Mouse (Mus musculus) lung, postnatal 0 days (tissue): ENCODE measurements at regions not wholly inside any gene's neighbourhood (a gene's known extent, or its start where the extent isn't known, plus 50 kb on each side); places are given as distances from the start of the nearest gene placed in this dataset.
A peak's percentile ranks its signal among the peaks of the same experiment; 100 is the strongest.

Source experiments
- ATAC-seq: fragments of 200-750 bp; cut with Nextera tagmentation; 2 replicates; pipeline ENCODE4 v1.8.0; 2017; ENCODE audit warnings: moderate library complexity
- DNase-seq: peaks from one replicate; pipeline ENCODE4 v3.0.0-alpha.2; 2016; ENCODE audit warnings: low spot score
- H3K27ac ChIP-seq: fragments of 300-500 bp; sonication (generic); 2 replicates; pipeline ENCODE4 v1.5.1; 2014; ENCODE audit warnings: antibody characterized with exemption, mild to moderate bottlenecking, low read length, mixed read lengths
- H3K27me3 ChIP-seq: fragments of 300-500 bp; sonication (generic); replicated peaks from 2 replicates; pipeline ENCODE4 v1.6.1; 2014; ENCODE audit warnings: low read length, mixed read lengths; ENCODE audit not compliant: insufficient read depth
- H3K36me3 ChIP-seq: fragments of 300-500 bp; sonication (generic); 2 replicates; pipeline ENCODE4 v1.6.1; 2014; ENCODE audit warnings: low read length, mixed read lengths; ENCODE audit not compliant: insufficient read depth
- H3K4me1 ChIP-seq: fragments of 300-500 bp; sonication (generic); 2 replicates; pipeline ENCODE4 v1.6.1; 2014; ENCODE audit warnings: antibody characterized with exemption, low read depth, low read length, mixed read lengths; ENCODE audit not compliant: insufficient read depth
- H3K4me2 ChIP-seq: fragments of 300-500 bp; sonication (generic); replicated peaks from 2 replicates; pipeline ENCODE4 v1.6.1; 2014; ENCODE audit warnings: low read depth, mild to moderate bottlenecking, low read length, moderate library complexity, mixed read lengths
- H3K4me3 ChIP-seq: fragments of 300-500 bp; sonication (generic); 2 replicates; pipeline ENCODE4 v1.5.1; 2014; ENCODE audit warnings: low read depth, low read length
- H3K9ac ChIP-seq: fragments of 300-500 bp; sonication (generic); replicated peaks from 2 replicates; pipeline ENCODE4 v1.6.1; 2014; ENCODE audit warnings: low read depth, mild to moderate bottlenecking
- H3K9me3 ChIP-seq: fragments of 300-500 bp; sonication (generic); 2 replicates; pipeline ENCODE4 v1.6.1; 2016; ENCODE audit warnings: low read length, mixed read lengths
- CTCF ChIP-seq: IDR thresholded peaks from 2 replicates; pipeline ENCODE4 v1.5.1; 2016; ENCODE audit warnings: antibody characterized with exemption, mild to moderate bottlenecking
- EP300 ChIP-seq: IDR thresholded peaks from 2 replicates; pipeline ENCODE4 v1.6.1; 2016; ENCODE audit warnings: antibody characterized with exemption, mild to moderate bottlenecking, control low read depth
- WGBS: fragments of 180-500 bp; shearing (Covaris S2); extraction: QIAGEN DNeasy Blood & Tissue Kit; methylation state at CpG from one replicate; pipeline ENCODE4 v1.1.7; 2014; 5-methylcytosine and 5-hydroxymethylcytosine counted together

GRCm38 (mm10) chr13:44630061-44630460 is 99.2 kb upstream of the Jarid2 start:
- H3K27me3 ChIP-seq = no peaks in the 10 kb centered on the region
- no peak overlapping the region for H3K27ac ChIP-seq
- no peak for TF ChIP-seq CTCF
- TF ChIP-seq EP300 = peak; percentile 50; the same call in 1 of the 2 replicates
- 37% methylated on average over 6 of the region's 6 CpGs for WGBS
- ATAC-seq (peak; percentile 90), DNase-seq (peak; percentile 81)
- no peak overlapping the region for H3K4me2 ChIP-seq
- H3K4me3 ChIP-seq = no peak overlapping the region
- peaks cover 3% of the 10 kb centered on the region; the same call in 1 of the 2 replicates for H3K4me1 ChIP-seq
- no peaks in the 10 kb centered on the region for H3K36me3 ChIP-seq
- no peaks in the 10 kb centered on the region for H3K9me3 ChIP-seq
- no peak overlapping the region for H3K9ac ChIP-seq

GRCm38 (mm10) chr13:44634616-44635015 is 94.7 kb upstream of the Jarid2 start:
- 13% methylated on average over 11 of the region's 11 CpGs for WGBS
- Histone ChIP-seq H3K27ac (no peak overlapping the region), H3K27me3 (no peaks in the 10 kb centered on the region), H3K4me1 (peaks cover 3% of the 10 kb centered on the region; the same call in 1 of the 2 replicates), H3K9me3 (no peaks in the 10 kb centered on the region), H3K4me3 (no peak overlapping the region), H3K36me3 (no peaks in the 10 kb centered on the region), H3K4me2 (0 out of 2 replicates have a peak overlapping the region, but pooled peaks have one; percentile 9), H3K9ac (no peak overlapping the region)
- ATAC-seq (no peak), DNase-seq (peak; percentile 16)
- TF ChIP-seq CTCF (no peak), EP300 (no peak)

- H3K4me3 ChIP-seq = no peak overlapping the region
- H3K9me3 ChIP-seq = no peaks in the 10 kb centered on the region
- ATAC-seq = peak; percentile 88
- peak overlapping the region; percentile 42 for H3K4me2 ChIP-seq
- H3K27ac ChIP-seq = 0 out of 2 replicates have a peak overlapping the region, but pooled peaks have one; percentile 20
- no peak for TF ChIP-seq EP300
- no peak for TF ChIP-seq CTCF
- H3K4me1 ChIP-seq = peaks cover 3% of the 10 kb centered on the region; the same call in 1 of the 2 replicates
- 10% methylated on average over 9 of the region's 12 CpGs for WGBS
- no peak overlapping the region for H3K9ac ChIP-seq
- no peaks in the 10 kb centered on the region for H3K27me3 ChIP-seq
- no peaks in the 10 kb centered on the region for H3K36me3 ChIP-seq
- peak; percentile 74 for DNase-seq
Measured at GRCm38 (mm10) chr13:44635221-44636007, 93.9 kb upstream of the Jarid2 start.

GRCm38 (mm10) chr13:44636008-44636335 is 93.3 kb upstream of the Jarid2 start:
- peak; percentile 61 for ATAC-seq
- TF ChIP-seq EP300 (no peak), CTCF (no peak)
- no peak for DNase-seq

GRCm38 (mm10) chr13:44642361-44642760 is 86.9 kb upstream of the Jarid2 start:
- Histone ChIP-seq H3K4me2 (no peak overlapping the region), H3K27ac (no peak overlapping the region), H3K9me3 (no peaks in the 10 kb centered on the region), H3K9ac (no peak overlapping the region), H3K36me3 (no peaks in the 10 kb centered on the region), H3K4me1 (no peaks in the 10 kb centered on the region), H3K27me3 (no peaks in the 10 kb centered on the region), H3K4me3 (no peak overlapping the region)
- peak; percentile 20; the same call in 1 of the 2 replicates for TF ChIP-seq EP300
- no peak for TF ChIP-seq CTCF
- DNase-seq (peak; percentile 40), ATAC-seq (peak; percentile 33; the same call in 1 of the 2 replicates)
- 39% methylated on average over 7 of the region's 7 CpGs for WGBS

More at GRCm38 (mm10) chr13:44636008-44636335, 93.3 kb upstream of the Jarid2 start:
- no peak overlapping the region for H3K27ac ChIP-seq
- H3K36me3 ChIP-seq = no peaks in the 10 kb centered on the region
- H3K4me1 ChIP-seq = peaks cover 3% of the 10 kb centered on the region; the same call in 1 of the 2 replicates
- 0 out of 2 replicates have a peak overlapping the region, but pooled peaks have one; percentile 42 for H3K4me2 ChIP-seq
- H3K4me3 ChIP-seq = no peak overlapping the region
- H3K9me3 ChIP-seq = no peaks in the 10 kb centered on the region
- WGBS = 25% methylated on average over 2 of the region's 2 CpGs
- H3K9ac ChIP-seq = no peak overlapping the region
- H3K27me3 ChIP-seq = no peaks in the 10 kb centered on the region

- WGBS = 47% methylated on average over 13 of the region's 13 CpGs
- no peaks in the 10 kb centered on the region for H3K4me1 ChIP-seq
- no peaks in the 10 kb centered on the region for H3K36me3 ChIP-seq
- no peak overlapping the region for H3K4me2 ChIP-seq
- ATAC-seq (no peak), DNase-seq (no peak)
- TF ChIP-seq EP300 = no peak
- no peak for TF ChIP-seq CTCF
- H3K9me3 ChIP-seq = no peaks in the 10 kb centered on the region
- no peak overlapping the region for H3K9ac ChIP-seq
- no peaks in the 10 kb centered on the region for H3K27me3 ChIP-seq
- H3K27ac ChIP-seq = no peak overlapping the region
- no peak overlapping the region for H3K4me3 ChIP-seq
Measured at GRCm38 (mm10) chr13:44650052-44650451, 79.2 kb upstream of the Jarid2 start.
